Mouse (Mus musculus): ENCODE results near the gene Nudt16l1.

DNA sequence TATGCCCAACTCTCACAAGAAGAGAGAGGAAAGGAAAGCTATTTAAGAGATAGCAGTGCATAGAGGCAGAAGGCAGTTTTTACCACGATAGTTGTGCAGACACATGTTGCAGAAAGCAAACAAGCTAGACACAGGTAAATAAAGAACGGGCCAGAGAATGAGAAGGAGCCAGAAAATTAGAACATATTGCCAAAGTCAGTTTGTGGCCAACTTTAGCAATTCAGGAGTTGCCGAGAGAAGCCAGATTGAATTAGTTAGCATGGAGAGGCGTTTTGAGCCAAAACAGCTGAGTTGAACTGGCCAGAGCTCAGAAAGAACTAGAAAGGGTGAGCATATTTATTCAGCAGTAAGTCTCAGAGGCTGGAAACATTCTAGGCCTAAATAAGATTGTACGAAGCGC, 46.4 kb upstream of the Nudt16l1 start:
- TF ChIP-seq CTCF (IDR thresholded peaks at IDR 0.05; ENCODE audit: low read depth) (no peak), EP300 (IDR thresholded peaks at IDR 0.05; ENCODE audit: low read depth) (no peak)

Measured in liver, embryonic 14.5 days (tissue).